Mouse (Mus musculus) leukemia stem cell, adult 10-12 weeks (primary cell): ENCODE measurements around the gene Vmn1r228. TPM values are rescaled to one million over a fixed set of nuclear protein-coding genes. Genes with fewer than 3 reads are reported as not detected.

Experiments
- polyA plus RNA-seq: library from polyadenylated mRNA; stranded (reverse); fragments of >175 nt; gene quantifications from 2 replicates; pipeline ENCODE4 v1.2.3, GENCODE M21; 2012; ENCODE audit warnings: low replicate concordance

The Vmn1r228 gene
- not detected in 2 replicates for polyA plus RNA-seq

GRCm38 (mm10) chr17:20786057-20786456 lies at the start of gene Vmn1r228:
Vmn1r228 (minus strand) TSS chr17:20786157.

GRCm38 (mm10) chr17:20811255-20811654 lies 25.3 kb upstream of the Vmn1r228 start, which contains the start of gene Vmn1r229:
Vmn1r229 (plus strand) TSS chr17:20811555.

GRCm38 (mm10) chr17:20729543-20729942 lies 56.4 kb downstream of the Vmn1r228 start, which contains the start of gene Vmn1r227:
Vmn1r227 (plus strand) TSS chr17:20729843.

Other genes with a start within 250 kb of the Vmn1r228 start
- gene Vmn2r109, start 221.4 kb downstream of the Vmn1r228 start, polyA plus RNA-seq = not detected in 2 replicates
- not detected in 2 replicates for gene Vmn2r110, start 189.7 kb downstream of the Vmn1r228 start, polyA plus RNA-seq
- not detected in 2 replicates for gene Fpr-rs3, start 161.3 kb downstream of the Vmn1r228 start, polyA plus RNA-seq
- not detected in 2 replicates for gene Vmn1r226, start 103.3 kb downstream of the Vmn1r228 start, polyA plus RNA-seq
- not detected in 2 replicates for gene Vmn1r227, start 56.3 kb downstream of the Vmn1r228 start, polyA plus RNA-seq
- gene Vmn1r229, start 25.4 kb upstream of the Vmn1r228 start, polyA plus RNA-seq = not detected in 2 replicates
- gene Vmn1r230, start 54.3 kb upstream of the Vmn1r228 start, polyA plus RNA-seq = not detected in 2 replicates
- not detected in 2 replicates for gene Vmn1r231, start 118.9 kb upstream of the Vmn1r228 start, polyA plus RNA-seq
- not detected in 2 replicates for gene Vmn1r232, start 133.6 kb upstream of the Vmn1r228 start, polyA plus RNA-seq
- gene Ppp2r1a, start 159.2 kb upstream of the Vmn1r228 start, polyA plus RNA-seq = 31.3 and 241 TPM in 2 replicates
- not detected in 2 replicates for gene Vmn1r233, start 210.3 kb upstream of the Vmn1r228 start, polyA plus RNA-seq
- gene Zfp160, start 222.7 kb upstream of the Vmn1r228 start, polyA plus RNA-seq = 0.38 and 1.3 TPM in 2 replicates